In genomic region chr3:98067852-98068491, GRCm38 (mm10) we compare ENCODE assay signal across 13 mouse cellular contexts. TPM values are rescaled to one million over a fixed set of nuclear protein-coding genes. Genes with fewer than 3 reads are reported as not detected.
DNase-seq lines count a peak whose midpoint lies in the region; ATAC-seq and TF ChIP-seq lines count a peak whose summit lies in the region.
"Had no signal": no experiment of that assay in that cellular context is flagged by ENCODE, and none has a peak within 500 bp of the region (broad histone marks: within the 10 kb centered on the region; RNA-seq: fewer than 3 reads in every experiment).

No protein-coding gene starts in this region.

- no peak overlapping the region for H3K4me3 ChIP-seq in heart, embryonic 13.5 days
- no peak overlapping the region for H3K4me3 ChIP-seq in liver, postnatal 0 days (ENCODE audit: low read depth, low read length)
- no peak overlapping the region for H3K4me3 ChIP-seq in liver, embryonic 12.5 days
- no peak overlapping the region for H3K4me3 ChIP-seq in embryonic fibroblast, embryonic 13.5 days (ENCODE audit: insufficient read depth, low read length)
- no peak overlapping the region for H3K4me3 ChIP-seq in myocyte
- no peak overlapping the region for H3K4me3 ChIP-seq in kidney, embryonic 14.5 days (ENCODE audit: low read length)
- H3K4me3 ChIP-seq: megakaryocyte, embryonic 14.5 days; neural tube, embryonic 12.5 days had no signal

- peaks cover 6% of the 10 kb centered on the region; the same call in 1 of the 2 replicates for H3K27me3 ChIP-seq in heart, embryonic 13.5 days (replicated peaks)
- no peaks in the 10 kb centered on the region for H3K27me3 ChIP-seq in liver, postnatal 0 days (ENCODE audit: insufficient read depth, low read length)
- H3K27me3 ChIP-seq in liver, embryonic 12.5 days (replicated peaks): no peaks in the 10 kb centered on the region
- no peaks in the 10 kb centered on the region for H3K27me3 ChIP-seq in myocyte (ENCODE audit: control insufficient read depth, insufficient read depth, insufficient read length)
- H3K27me3 ChIP-seq in kidney, embryonic 14.5 days (ENCODE audit: control insufficient read depth, insufficient read depth, low read length): no peaks in the 10 kb centered on the region
- H3K27me3 ChIP-seq: CH12.LX; megakaryocyte, embryonic 14.5 days; neural tube, embryonic 12.5 days had no signal

- no peak overlapping the region for H3K9ac ChIP-seq in heart, embryonic 13.5 days
- no peak overlapping the region for H3K9ac ChIP-seq in liver, postnatal 0 days (replicated peaks)
- no peak overlapping the region for H3K9ac ChIP-seq in liver, embryonic 12.5 days
- no peak overlapping the region for H3K9ac ChIP-seq in kidney, embryonic 14.5 days (ENCODE audit: low read depth, low read length)
- H3K9ac ChIP-seq: neural tube, embryonic 12.5 days had no signal

- TF ChIP-seq POLR2A in embryonic fibroblast, embryonic 13.5 days (IDR thresholded peaks at IDR 0.05; ENCODE audit: low read depth, low read length): no peak
- no peak for TF ChIP-seq POLR2A in myocyte (IDR thresholded peaks at IDR 0.05; ENCODE audit: insufficient read length, low read depth)

- TF ChIP-seq CTCF in liver, postnatal 0 days (IDR thresholded peaks at IDR 0.05; ENCODE audit: low read depth): no peak
- TF ChIP-seq CTCF in embryonic fibroblast, embryonic 13.5 days (IDR thresholded peaks at IDR 0.05; ENCODE audit: borderline replicate concordance, insufficient read depth, low read length): no peak

- TF ChIP-seq EP300 in liver, postnatal 0 days (IDR thresholded peaks at IDR 0.05; ENCODE audit: low read depth): no peak

- H3K9me3 ChIP-seq in heart, embryonic 13.5 days: no peaks in the 10 kb centered on the region
- no peaks in the 10 kb centered on the region for H3K9me3 ChIP-seq in liver, postnatal 0 days (ENCODE audit: low read length)
- no peaks in the 10 kb centered on the region for H3K9me3 ChIP-seq in liver, embryonic 12.5 days (replicated peaks)
- no peaks in the 10 kb centered on the region for H3K9me3 ChIP-seq in kidney, embryonic 14.5 days (ENCODE audit: control insufficient read depth, low read length)
- H3K9me3 ChIP-seq: megakaryocyte, embryonic 14.5 days; neural tube, embryonic 12.5 days had no signal

- H3K4me2 ChIP-seq in heart, embryonic 13.5 days: no peak overlapping the region
- 0 out of 2 replicates have a peak overlapping the region, but pooled peaks have one; percentile 19 for H3K4me2 ChIP-seq in liver, postnatal 0 days (ENCODE audit: low read depth, low read length)
- no peak overlapping the region for H3K4me2 ChIP-seq in liver, embryonic 12.5 days
- H3K4me2 ChIP-seq in myocyte (ENCODE audit: low read depth): peak overlapping the region; percentile 10
- H3K4me2 ChIP-seq in kidney, embryonic 14.5 days (replicated peaks; ENCODE audit: low read depth, low read length): no peak overlapping the region
- H3K4me2 ChIP-seq: neural tube, embryonic 12.5 days had no signal

- intact Hi-C loops in heart, postnatal 14 days (cut with DNase I): no loop called here

- DNase-seq in heart, postnatal 14 days: no peak
- peak; percentile 36 for DNase-seq in liver, postnatal 0 days
- no peak for DNase-seq in cerebellum, adult 18-20 months
- DNase-seq: gastrocnemius, postnatal 25 days had no signal

- WGBS in heart, embryonic 13.5 days: 78% methylated on average over 12 of the region's 12 CpGs
- 64% methylated on average over 12 of the region's 12 CpGs for WGBS in liver, postnatal 0 days (ENCODE audit: insufficient replicate concordance)
- WGBS in liver, embryonic 12.5 days (ENCODE audit: insufficient replicate concordance): 83% methylated on average over 12 of the region's 12 CpGs
- WGBS in kidney, embryonic 14.5 days: 84% methylated on average over 12 of the region's 12 CpGs

- peaks cover 49% of the 10 kb centered on the region for H3K79me2 ChIP-seq in myocyte (ENCODE audit: control insufficient read depth, insufficient read depth)

- H3K27ac ChIP-seq in heart, embryonic 13.5 days (replicated peaks): peak overlapping the region; percentile 21
- H3K27ac ChIP-seq in liver, postnatal 0 days (ENCODE audit: low read depth): peak overlapping the region; percentile 55
- no peak overlapping the region for H3K27ac ChIP-seq in liver, embryonic 12.5 days
- peak overlapping the region; percentile 67 for H3K27ac ChIP-seq in embryonic fibroblast, embryonic 13.5 days (ENCODE audit: insufficient read depth, low read length)
- no peak overlapping the region for H3K27ac ChIP-seq in kidney, embryonic 14.5 days (ENCODE audit: low read depth, low read length)
- H3K27ac ChIP-seq: kidney, postnatal 0 days; neural tube, embryonic 12.5 days had no signal

- ATAC-seq in heart, embryonic 13.5 days (ENCODE audit: extremely low read depth, insufficient number of reproducible peaks, low FRiP score, low TSS enrichment): no peak
- no peak for ATAC-seq in liver, postnatal 0 days
- no peak for ATAC-seq in liver, embryonic 12.5 days
- ATAC-seq in kidney, embryonic 14.5 days (ENCODE audit: low FRiP score, low TSS enrichment): no peak

- peaks cover 69% of the 10 kb centered on the region for H3K4me1 ChIP-seq in heart, embryonic 13.5 days
- H3K4me1 ChIP-seq in liver, postnatal 0 days (ENCODE audit: insufficient read depth): peaks cover 37% of the 10 kb centered on the region
- peaks cover 41% of the 10 kb centered on the region for H3K4me1 ChIP-seq in liver, embryonic 12.5 days
- peaks cover 12% of the 10 kb centered on the region for H3K4me1 ChIP-seq in embryonic fibroblast, embryonic 13.5 days (ENCODE audit: control insufficient read depth, insufficient read depth, low read length)
- peaks cover 21% of the 10 kb centered on the region for H3K4me1 ChIP-seq in kidney, embryonic 14.5 days (ENCODE audit: control insufficient read depth, insufficient read depth, low read length)

- H3K36me3 ChIP-seq in heart, embryonic 13.5 days: peaks cover 27% of the 10 kb centered on the region
- H3K36me3 ChIP-seq in liver, postnatal 0 days (replicated peaks; ENCODE audit: insufficient read depth, low read length): peaks cover 14% of the 10 kb centered on the region
- peaks cover 21% of the 10 kb centered on the region for H3K36me3 ChIP-seq in liver, embryonic 12.5 days
- peaks cover 15% of the 10 kb centered on the region for H3K36me3 ChIP-seq in myocyte (ENCODE audit: control insufficient read depth, insufficient read depth)
- peaks cover 27% of the 10 kb centered on the region for H3K36me3 ChIP-seq in kidney, embryonic 14.5 days (ENCODE audit: control insufficient read depth, insufficient read depth, low read length)

- H3ac ChIP-seq in myocyte (ENCODE audit: control insufficient read depth, insufficient read length): no peak overlapping the region

TF ChIP-seq in myocyte, 11 proteins besides CTCF, POLR2A, EP300 and RAD21:
- TF ChIP-seq E2F4 (IDR thresholded peaks at IDR 0.05; ENCODE audit: insufficient read depth): no peak
- no peak for TF ChIP-seq REST (IDR thresholded peaks at IDR 0.05; ENCODE audit: insufficient read depth, insufficient read length)
- no peak for TF ChIP-seq MYOG (IDR thresholded peaks at IDR 0.05; ENCODE audit: control insufficient read depth in 1 of 3, insufficient read depth in 1 of 3, insufficient read length in 2 of 3, low read depth in 2 of 3)
- TF ChIP-seq USF1 (IDR thresholded peaks at IDR 0.05; ENCODE audit: low read depth): no peak
- TF ChIP-seq MAX (IDR thresholded peaks at IDR 0.05; ENCODE audit: low read depth): no peak
- no peak for TF ChIP-seq CEBPB (IDR thresholded peaks at IDR 0.05; ENCODE audit: insufficient read depth, poor library complexity, severe bottlenecking)
- TF ChIP-seq SRF (IDR thresholded peaks at IDR 0.05; ENCODE audit: control insufficient read depth, insufficient read length, low read depth): no peak
- TF ChIP-seq POLR2AphosphoS2 (IDR thresholded peaks at IDR 0.05; ENCODE audit: insufficient read length, low read depth): no peak
- no peak for TF ChIP-seq TCF12 (IDR thresholded peaks at IDR 0.05; ENCODE audit: insufficient read depth, poor library complexity, severe bottlenecking)
- no peak for TF ChIP-seq MYOD1 (IDR thresholded peaks at IDR 0.05; ENCODE audit: control insufficient read depth in 1 of 3, insufficient read length in 2 of 3, low read depth in 2 of 3)
- TF ChIP-seq TCF3 (IDR thresholded peaks at IDR 0.05; ENCODE audit: insufficient read length, low read depth): no peak
TF ChIP-seq in myocyte: peak in this region for 0.

RNA-seq across cellular contexts. Expression of gene Notch2, which starts 54.6 kb away (rescaled TPM):
- 11.9 and 12.1 TPM in 2 replicates for polyA plus RNA-seq in heart, embryonic 13.5 days (2015; fragmentation: Nextera tagmentation; extraction: Ambion mirVana)
- 10 to 100 TPM; 23.4 to 23.6 TPM for total RNA-seq in heart, postnatal 14 days (2021)
- 5.1 and 6.2 TPM in 2 replicates for polyA plus RNA-seq in liver, postnatal 0 days (2015; fragmentation: Nextera tagmentation; extraction: Ambion mirVana)
- polyA plus RNA-seq in liver, embryonic 12.5 days (2016; fragmentation: Nextera tagmentation; extraction: Ambion mirVana): 8.7 and 10.1 TPM in 2 replicates
- polyA plus RNA-seq in embryonic fibroblast, embryonic 13.5 days (2011; ENCODE audit: insufficient read length, low read depth, missing spikeins): 45.2 and 49.4 TPM in 2 replicates
- polyA plus RNA-seq in myocyte (2012; fragmentation: generic; extraction: Trizol): 15.1 TPM
- 34.4 and 42.7 TPM in 2 replicates for polyA plus RNA-seq in kidney, embryonic 14.5 days (2014; fragmentation: Nextera tagmentation; extraction: Ambion mirVana)

Comparison
In these comparisons a context has a peak if more than half of its experiments do, and no peak if none do; other contexts are left out.
1. H3K27ac ChIP-seq: peak in heart, embryonic 13.5 days (single experiment), liver, postnatal 0 days (single experiment) and embryonic fibroblast, embryonic 13.5 days (single experiment); none in liver, embryonic 12.5 days (single experiment) and kidney, embryonic 14.5 days (single experiment).
2. H3K4me2 ChIP-seq: peak in liver, postnatal 0 days (single experiment) and myocyte (single experiment); none in heart, embryonic 13.5 days (single experiment), liver, embryonic 12.5 days (single experiment) and kidney, embryonic 14.5 days (single experiment).